Mouse (Mus musculus) inflammation-experienced regulatory T-cells, adult 6 months (primary cell): ENCODE results near the gene Hmcn1. TPM values are rescaled to one million over a fixed set of nuclear protein-coding genes. Genes with fewer than 3 reads are reported as not detected.

ENCODE experiments used
- ATAC-seq: one replicate; pipeline ENCODE4 v1.8.0; 2017
- polyA plus RNA-seq, 3 experiments: library from polyadenylated mRNA; unstranded; fragments of 100-300 nt; shearing (Covaris generic); gene quantifications; one replicate each; pipeline ENCODE4 v1.2.1; 2017

The Hmcn1 gene
- polyA plus RNA-seq, 3 experiments from 2014 or later: 0.13 to 0.29 TPM; not detected in 1

DNA sequence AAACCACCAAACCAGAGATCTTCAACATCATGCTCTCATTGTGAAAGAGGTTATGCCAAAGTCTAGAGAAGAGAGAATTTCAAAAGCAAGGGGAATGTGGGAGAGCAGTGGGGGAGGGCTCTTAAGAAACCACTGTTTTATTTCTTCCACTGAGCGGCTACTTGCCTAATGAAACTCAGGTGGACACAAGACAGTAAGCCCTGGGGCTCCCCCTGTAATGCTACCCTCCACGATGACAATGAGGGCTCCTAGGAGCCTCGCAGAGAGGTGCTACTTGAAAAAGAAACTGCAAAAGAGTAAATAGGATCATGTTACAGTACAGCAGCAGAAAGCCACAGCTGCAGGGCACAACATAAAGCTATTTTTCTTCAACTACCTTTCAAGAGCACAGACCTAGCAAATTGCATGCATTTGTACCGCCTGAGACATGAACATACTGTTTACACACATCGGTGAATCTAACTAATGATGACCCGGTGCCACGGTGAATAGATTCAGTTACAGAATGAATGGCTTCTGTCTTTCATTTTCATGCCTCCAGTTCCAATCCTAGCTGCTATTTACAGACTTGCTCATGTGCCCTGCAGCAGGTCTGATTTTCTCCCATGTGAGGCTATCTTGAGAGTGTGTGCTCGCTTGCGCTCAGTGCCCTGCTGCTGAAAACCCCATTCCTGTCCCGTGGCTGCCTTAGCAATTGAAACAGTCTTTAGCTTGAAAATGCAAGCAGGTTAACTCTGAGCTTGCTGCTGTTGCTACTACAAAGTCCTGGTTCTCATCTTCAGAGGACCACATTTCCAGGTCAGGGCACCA, 1.3 kb downstream of the Hmcn1 start:
- ATAC-seq: peak; percentile 41

DNA sequence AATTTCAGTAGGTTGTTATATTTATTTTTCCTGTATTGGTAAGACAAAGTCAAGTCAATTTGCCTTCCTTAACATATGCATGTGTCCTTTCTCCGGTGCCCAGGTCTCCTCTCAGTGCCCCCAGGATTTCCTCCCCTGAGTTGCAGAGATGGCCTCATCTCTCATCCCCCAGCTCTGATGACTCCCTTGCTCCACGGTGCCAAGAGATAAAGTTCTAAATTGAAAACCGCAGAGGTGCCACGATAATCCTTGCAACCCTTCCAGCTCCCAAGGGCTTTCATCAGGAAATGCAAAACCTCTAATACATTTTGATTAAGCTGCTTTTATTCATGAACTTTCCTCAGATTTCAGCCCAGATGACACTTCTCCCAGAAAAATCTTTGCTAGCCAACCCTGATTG, 8.3 kb downstream of the Hmcn1 start:
- no peak for ATAC-seq

DNA sequence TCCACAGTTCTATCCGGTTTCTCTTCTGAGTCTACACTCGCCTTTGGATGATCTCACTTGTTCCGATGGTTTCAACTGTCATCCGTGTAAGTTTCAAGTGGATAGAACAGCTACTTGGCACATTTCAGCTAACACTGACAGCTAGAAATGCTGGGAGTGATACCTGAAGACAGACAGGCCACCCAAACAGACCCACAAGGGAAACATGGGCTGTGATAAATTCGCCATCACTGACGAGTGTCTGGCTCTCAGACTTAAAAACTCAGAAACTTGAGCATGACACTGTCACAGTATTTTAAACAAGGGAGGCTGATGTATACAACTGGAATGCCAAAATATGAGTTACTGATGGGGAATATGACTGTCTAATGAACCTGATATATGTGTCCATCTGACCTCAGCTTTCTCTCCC, 9.1 kb downstream of the Hmcn1 start:
- no peak for ATAC-seq

DNA sequence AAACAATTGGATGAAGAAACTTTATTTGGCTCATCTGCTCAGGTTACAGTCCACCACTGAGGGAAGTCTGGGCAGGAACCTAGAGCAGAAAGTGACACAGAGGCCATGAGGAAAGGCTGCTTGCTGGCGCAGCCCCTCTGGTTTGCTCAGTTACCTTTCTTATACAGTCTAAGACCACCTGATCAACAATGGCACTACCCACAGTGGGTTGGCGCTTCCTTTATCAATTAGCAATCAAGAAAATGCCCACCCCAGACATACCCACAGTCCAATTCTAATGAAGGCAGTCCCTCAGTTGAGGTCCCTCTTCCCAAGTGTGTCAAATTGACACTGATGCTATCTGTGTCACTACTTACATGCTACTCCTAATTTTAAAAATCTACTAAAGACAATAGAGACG, 14.6 kb downstream of the Hmcn1 start:
- no peak for ATAC-seq

DNA sequence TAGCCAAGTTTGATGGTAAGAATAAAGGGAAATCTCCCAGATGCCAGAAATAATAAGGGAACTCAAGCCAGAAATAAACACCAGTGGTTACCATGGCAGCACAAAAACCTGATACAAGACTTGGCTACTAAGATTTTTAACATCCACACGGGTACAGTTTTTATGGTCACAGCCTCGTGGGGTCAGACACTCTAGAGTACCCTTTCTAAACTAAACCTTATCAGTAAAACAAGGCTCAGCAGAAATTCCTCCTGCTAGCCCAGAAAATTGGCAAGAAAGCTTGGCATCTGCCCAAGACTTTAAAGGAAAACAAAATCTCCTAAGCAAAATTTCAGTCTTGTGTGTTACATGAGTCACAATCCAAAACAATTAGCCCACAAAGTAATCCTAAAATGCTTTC, 17.0 kb downstream of the Hmcn1 start:
- ATAC-seq: no peak

DNA sequence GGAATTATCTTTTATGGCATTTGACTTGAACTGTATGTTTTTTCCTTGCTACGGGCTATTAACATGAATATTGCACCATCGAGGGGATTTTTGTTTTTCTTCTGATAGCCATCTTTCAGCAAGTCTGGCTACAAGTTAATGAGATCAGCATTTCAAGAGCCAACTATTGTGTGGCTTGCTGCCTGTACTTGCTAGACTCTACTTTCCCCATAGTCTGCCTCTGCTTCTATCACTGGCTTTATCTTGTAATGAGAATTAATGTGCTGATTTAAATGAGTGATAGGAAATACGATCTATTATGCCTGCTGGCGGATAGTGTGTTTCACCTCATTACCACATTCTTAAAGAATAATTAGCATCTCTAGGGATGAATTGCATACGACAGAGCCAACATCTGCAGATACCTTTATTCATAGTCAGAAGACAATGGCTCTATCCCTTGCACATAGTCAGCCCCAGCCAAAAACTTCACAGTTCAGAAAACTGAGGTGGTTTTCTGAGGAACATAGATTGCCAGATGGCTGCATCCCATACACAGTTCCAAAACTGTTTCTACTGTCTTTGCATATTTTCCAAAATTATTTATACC, 33.7 kb downstream of the Hmcn1 start:
- no peak for ATAC-seq

DNA sequence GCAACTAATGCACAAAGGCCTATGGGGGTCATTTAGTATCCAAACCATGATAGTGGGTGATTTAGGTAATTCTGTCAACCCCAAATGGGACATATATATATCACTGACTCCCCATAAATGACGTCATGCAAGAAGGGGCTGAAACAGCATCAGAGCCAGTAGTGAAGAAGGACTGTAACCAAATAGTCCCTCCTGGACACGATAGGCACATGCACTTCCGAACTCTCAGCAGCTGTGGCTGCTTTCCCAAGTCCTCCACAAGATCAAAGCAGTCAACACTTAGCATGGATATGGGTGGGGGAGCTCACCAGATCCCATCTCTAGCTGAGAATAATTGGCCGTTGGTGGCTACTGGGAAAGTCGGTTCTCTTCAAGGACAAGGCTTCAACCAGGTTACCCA, 42.2 kb downstream of the Hmcn1 start:
- no peak for ATAC-seq

DNA sequence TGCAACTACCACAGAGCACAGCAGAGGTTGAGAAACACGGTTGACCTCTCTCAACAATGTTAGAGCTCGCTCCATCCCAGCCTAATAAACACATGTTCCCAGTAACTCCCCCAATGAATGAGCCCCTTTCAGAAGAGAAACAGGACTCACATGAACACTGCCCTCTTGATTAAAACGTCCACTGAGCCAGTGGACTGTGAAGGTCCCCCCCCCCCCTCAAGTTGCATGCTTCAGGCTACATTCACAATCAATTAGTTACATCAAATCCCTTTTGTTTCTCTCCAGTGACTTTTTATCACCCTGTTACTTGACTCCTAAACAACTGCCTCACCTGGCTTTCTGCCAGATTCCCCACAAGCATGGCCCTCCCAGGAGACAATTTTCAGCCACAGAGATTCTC, 43.2 kb downstream of the Hmcn1 start:
- no peak for ATAC-seq

DNA sequence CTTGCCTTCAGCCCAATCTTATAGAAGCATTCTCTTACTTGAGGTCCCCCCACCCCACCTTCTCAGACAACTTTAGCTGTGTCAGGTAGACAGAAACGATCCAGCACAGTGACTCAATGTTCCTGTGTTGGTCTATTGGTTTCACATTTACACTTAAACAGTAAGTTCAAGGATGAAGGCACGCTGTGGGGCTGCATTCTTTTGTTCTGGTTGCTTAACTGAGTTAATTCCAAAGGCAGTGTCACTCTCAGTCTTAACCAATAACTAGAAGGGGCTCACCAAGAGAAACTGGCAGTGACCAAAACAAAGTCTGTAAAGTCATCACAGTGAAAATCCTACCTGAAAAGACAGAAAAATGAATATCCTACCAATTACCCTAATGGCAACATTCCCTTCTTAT, 44.3 kb downstream of the Hmcn1 start:
- no peak for ATAC-seq

DNA sequence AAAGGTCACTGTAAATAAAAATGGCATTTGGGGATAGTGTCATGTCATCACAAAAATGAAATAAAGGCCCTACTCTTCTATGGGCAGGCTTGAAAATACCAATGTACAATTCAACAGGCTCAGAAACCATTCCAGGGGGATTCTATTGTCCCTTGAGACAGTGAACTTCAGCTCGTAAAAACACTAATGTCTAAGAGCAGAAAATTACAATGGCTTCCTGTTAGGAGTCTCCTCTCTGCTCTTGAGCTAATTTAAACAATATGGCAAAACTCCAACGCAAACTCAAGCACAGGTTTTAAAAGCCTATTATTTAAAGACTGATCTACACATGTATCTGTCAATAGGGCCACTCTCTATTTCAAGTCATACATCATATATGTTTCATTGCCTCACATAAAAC, 49.6 kb downstream of the Hmcn1 start:
- ATAC-seq: no peak

DNA sequence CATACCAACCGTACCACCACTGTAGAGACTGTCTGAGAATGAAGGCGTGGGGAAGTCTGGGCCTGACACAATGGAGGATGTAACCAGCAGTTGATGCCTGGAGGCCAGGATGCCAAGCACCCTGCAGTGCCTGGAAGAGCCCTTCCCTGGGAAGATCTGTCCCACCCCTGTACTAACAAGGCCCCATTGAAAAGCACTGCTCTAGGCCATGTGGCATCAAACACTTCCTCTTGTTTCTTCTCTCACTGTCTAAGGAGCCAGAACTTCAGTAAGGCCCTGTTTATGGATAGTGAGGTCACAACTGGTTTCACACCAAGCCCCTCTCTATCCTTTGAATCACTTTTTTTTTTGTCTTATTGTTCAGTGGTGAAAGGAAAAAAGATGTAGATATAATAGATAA, 51.1 kb downstream of the Hmcn1 start:
- no peak for ATAC-seq

DNA sequence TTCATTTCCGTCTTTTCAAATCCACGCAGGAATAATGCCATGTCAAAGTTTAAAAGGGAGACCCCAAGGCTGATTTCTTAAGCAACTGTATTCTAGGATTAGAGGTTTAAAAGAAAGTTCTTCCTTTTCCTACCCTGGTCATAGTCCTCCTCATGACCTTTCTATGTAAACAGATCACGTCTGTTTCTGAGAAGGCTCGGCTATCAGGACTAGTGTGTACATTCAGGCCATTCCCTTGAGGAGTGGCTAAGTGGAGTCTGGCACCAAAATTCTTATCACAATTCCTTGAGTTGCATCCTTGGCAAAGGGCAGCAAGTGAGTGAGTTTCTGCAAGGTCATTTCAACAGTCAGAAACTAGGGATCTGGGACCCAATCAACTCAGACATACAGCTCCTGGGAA, 56.4 kb downstream of the Hmcn1 start:
- ATAC-seq: no peak

DNA sequence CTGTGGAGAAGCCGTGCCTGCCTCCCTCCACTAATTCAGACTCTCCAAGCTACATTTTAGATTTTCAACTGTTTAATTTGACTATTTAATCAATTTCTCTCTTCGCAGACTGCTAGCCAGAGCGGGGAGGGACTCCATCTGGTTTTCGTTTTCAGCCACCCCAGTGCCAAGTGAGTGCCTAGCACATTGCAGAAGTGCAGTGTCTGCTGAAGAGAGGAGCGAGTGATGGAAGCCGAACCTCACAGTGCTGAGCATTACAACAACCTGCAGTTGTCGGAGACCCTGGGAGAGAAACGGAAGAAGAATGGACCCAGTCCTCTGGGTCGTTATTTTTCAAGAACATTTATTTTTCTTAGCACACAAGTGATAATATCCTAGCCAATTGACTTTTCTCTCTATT, 59.6 kb downstream of the Hmcn1 start:
- no peak for ATAC-seq

DNA sequence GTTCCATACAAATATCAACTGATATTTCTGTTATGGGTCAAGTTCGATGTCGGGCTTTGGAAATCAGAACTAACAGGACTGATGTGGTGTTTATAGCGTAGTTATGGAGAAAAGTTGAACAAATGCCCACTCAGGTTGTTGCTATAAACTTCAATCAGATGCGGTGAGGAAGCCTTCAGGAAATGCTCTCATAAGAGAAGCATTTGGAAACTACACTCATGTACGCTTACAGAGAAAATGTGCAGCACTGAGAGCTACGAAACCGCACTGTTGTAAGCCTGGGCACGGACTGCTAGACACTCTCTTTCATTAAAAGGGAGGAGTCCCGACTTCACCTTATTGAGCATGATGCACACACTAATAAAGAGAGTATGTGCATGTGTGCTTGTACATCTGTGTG, 72.4 kb downstream of the Hmcn1 start:
- no peak for ATAC-seq

DNA sequence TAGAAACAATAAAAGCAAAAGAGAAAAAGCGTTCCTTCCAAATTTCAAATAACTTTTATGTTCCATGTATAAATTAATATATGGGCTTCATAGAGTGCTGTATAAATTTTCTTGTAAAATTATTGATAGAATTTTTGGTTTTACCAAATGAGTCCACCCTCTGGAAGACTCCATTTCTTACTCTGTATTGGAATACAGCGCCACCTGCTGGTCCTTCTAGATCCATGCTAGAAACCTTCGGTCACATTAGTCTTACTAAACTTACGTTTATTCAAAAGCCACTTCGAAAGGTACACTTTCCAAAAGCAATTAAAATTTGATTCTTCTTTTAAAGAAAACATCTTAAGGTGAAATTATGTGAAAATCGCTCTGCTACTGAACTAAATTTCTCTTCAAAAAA, 73.0 kb downstream of the Hmcn1 start:
- ATAC-seq: no peak

DNA sequence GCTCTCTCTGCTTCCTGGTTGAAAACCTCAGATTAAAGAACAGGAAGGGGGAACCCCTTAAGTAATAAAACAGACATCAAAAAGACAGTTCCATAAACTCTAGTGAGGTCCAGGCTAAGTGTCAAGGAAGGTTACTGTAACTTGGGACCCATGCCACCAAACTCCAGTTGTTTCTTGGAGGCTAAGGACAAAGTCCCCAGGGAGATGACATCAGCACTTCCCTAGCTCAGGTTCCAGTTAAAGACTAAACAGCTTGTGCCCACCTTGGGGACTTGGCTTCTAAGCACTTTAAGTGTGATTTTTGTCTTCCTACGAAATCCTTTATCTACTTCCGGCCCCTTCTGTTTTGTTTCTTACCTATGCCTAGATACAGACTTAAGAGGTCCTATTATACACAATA, 78.3 kb downstream of the Hmcn1 start:
- no peak for ATAC-seq

DNA sequence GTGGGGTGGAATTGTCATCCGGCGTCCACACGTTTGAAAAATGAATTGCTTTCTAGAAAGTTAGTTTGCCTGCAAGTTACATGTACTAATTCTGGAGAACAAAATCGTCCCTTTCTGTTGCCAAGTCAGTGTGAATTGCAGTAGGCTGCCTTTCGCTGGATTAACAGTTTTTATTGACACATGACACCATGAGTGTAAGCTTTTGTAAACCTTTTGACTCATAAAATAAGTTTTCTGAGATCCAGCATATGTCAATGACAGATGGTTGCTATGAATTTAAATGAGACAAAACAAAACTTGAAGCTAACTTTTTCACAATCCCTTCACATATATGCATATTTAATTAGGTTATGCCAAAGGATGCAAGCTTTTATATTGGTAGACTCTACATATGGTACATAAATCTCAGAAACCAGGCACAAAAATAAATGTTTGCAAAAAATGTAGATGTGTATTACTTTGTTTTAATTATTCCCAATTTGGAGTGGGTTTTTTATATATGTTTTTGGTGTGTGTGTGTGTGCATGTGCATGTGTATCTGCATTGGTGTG, 79.6 kb downstream of the Hmcn1 start:
- ATAC-seq: no peak

DNA sequence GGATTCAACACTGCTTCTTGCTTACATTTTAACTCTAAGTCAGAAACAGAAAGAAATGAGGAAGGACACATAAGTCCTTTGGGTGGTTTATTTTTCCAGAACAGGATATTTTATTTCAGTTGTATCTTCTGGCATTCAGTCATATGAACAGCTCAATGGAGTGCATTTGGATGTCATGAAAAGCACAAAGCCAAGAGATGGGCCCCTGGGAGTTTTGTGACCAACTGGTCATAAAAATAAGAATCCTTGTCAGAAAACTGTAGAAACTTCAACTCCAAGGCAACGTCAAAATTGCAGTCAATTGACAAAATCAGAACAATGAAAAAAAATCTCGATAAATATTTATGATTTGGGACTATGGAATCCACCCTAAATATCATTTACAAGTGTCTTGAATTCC, 83.6 kb downstream of the Hmcn1 start:
- no peak for ATAC-seq

DNA sequence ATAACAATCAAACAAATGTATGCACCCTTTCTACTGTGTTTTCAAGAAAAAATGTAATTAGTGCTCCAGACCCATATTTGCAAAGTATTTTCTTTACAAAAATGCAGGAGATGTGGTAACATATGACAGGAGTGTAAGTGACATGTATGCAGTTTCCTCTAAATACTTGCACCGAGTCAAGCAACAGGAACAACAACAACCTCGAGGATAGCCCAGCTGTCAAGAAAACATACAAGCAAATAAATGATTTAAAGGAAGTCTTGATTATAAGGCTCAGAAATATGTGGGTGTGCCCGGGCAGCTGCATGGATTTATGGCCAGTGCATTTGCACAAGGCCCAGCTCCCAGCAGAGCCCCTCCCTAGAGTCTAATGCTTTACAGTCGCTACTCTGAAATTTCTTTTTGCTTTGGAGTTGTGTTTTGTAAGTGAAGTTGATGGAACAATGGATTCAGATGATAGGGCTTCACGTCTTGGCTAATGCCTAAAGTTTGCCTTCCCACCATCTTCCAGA, 99.5 kb downstream of the Hmcn1 start:
- no peak for ATAC-seq

DNA sequence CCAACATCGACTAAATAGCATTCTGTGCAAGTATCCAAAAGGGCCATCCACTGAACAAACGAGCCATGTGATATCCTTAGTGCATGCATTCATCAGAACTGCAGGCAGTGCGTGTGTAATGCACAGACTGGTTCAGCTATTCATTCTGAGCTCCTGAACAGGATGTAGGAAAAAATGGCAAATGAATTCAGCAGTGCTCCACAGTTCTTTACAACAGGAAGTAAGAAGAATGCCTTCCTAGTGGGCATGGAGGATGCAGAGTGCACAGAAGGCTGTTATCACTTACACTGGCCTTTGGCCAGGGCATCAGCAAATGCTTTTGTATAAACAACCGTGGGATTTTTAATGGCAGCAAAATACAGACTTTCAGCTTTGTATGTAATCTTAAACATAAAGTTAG, 103.2 kb downstream of the Hmcn1 start:
- no peak for ATAC-seq

DNA sequence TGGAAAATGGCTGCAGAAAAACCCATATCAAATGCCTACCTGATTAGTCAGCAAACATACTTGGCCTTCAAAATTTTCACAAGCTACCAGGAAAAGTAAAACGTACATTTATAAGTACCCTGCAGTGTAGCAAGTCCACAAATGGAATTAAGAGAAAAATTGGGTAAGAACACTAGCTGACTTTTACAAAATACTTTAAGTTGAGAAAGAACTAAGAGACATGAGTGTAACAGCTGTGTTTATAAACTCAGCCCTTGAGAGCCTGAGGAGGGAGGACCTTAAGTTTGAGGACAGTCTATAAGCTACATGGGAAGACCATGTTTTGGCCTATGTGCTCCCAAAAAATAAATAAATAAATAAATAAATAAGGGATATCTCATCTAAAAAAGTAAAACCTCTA, 107.0 kb downstream of the Hmcn1 start:
- ATAC-seq: no peak

DNA sequence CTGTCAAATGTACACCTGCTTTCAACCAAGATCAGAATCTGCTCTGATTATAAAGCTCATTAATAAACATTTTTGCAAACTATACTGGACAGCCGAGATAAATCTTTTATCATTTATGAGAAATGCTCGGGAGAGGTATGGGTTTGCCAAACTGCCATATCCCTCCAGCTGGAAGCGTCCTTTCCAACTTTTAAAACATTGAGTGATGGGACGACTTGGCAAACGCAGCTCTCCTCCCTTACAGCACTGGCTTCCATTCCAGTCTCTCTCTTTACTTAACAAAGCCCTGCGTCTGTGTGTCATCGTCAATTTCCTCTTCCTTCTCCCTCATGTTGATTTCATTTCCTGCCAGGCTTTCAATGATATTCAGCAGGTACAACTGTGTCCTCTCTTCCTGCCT, 114.8 kb downstream of the Hmcn1 start:
- no peak for ATAC-seq

DNA sequence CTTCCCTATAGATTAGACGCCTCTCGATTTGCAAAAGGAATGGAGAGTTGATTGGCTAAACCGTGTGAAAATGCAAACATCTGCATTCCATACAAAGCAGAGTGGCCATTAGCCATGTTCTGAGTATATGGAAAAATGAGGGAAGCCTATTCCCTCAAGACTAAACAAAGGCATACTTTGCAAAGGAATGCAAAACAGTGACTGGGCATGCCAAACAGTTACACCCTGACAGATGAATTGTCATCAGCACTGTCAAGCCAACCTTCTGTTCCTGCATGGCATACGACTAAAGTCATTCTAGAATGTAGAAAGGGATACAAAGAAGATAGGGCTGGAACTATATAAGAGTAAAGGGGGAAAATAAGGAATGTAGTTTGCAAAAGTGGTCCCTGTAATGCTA, 115.3 kb downstream of the Hmcn1 start:
- no peak for ATAC-seq

DNA sequence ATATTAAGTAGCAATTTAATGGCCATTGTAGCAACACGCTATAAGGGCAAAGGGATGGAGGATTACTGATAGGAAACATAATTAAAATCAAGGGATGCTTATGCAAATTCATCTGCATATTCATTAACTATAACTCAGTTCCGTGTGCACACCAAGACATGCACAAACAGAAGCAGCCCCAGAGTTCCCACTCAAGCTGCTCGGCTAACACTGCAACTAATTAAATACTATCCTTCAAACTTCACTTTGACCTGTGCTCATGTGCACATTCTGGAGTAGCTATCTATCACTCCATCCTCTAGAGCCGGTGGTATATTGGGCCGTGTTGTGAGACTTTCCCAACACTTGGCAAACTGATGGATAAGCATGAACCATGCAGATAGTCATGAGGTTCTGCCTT, 119.2 kb downstream of the Hmcn1 start:
- ATAC-seq: no peak
